Mouse (Mus musculus) intestine, embryonic 14.5 days (tissue): ENCODE measurements around the gene Rad23a. TPM values are rescaled to one million over a fixed set of nuclear protein-coding genes. Genes with fewer than 3 reads are reported as not detected.

ENCODE experiments used
- ATAC-seq: fragments of 200-750 bp; cut with Nextera tagmentation; replicated peaks from 2 replicates; pipeline ENCODE4 v1.8.0; 2017; ENCODE audit warnings: low read depth, moderate number of reproducible peaks, moderate TSS enrichment, moderate library complexity; ENCODE audit not compliant: low FRiP score, low TSS enrichment
- DNase-seq: peaks from one replicate; pipeline ENCODE4 v3.0.0-alpha.2; 2018; ENCODE audit warnings: low spot score
- H3K27ac ChIP-seq: fragments of 300-500 bp; sonication (generic); 2 replicates; pipeline ENCODE4 v1.5.1; 2014; ENCODE audit warnings: low read depth, mild to moderate bottlenecking, control low read depth
- H3K27me3 ChIP-seq: fragments of 300-500 bp; sonication (generic); replicated peaks from 2 replicates; pipeline ENCODE4 v1.6.1; 2014; ENCODE audit warnings: low read length, control low read depth; ENCODE audit not compliant: control insufficient read depth, insufficient read depth
- H3K36me3 ChIP-seq: fragments of 300-500 bp; sonication (generic); 2 replicates; pipeline ENCODE4 v1.6.1; 2014; ENCODE audit warnings: low read length, control low read depth; ENCODE audit not compliant: control insufficient read depth, insufficient read depth
- H3K4me1 ChIP-seq: fragments of 300-500 bp; sonication (generic); replicated peaks from 2 replicates; pipeline ENCODE4 v1.6.1; 2014; ENCODE audit warnings: low read length, control low read depth, mixed read lengths; ENCODE audit not compliant: control insufficient read depth, insufficient read depth
- H3K4me2 ChIP-seq: fragments of 300-500 bp; sonication (generic); 2 replicates; pipeline ENCODE4 v1.6.1; 2014; ENCODE audit warnings: low read length
- H3K4me3 ChIP-seq: fragments of 300-500 bp; sonication (generic); 2 replicates; pipeline ENCODE4 v1.5.1; 2014; ENCODE audit warnings: low read depth, low read length, control low read depth, mixed read lengths
- H3K9ac ChIP-seq: fragments of 300-500 bp; sonication (generic); 2 replicates; pipeline ENCODE4 v1.6.1; 2014; ENCODE audit warnings: mild to moderate bottlenecking, low read length
- H3K9me3 ChIP-seq: fragments of 300-500 bp; sonication (generic); 2 replicates; pipeline ENCODE4 v1.6.1; 2016; ENCODE audit warnings: low read length, control low read depth; ENCODE audit not compliant: control insufficient read depth
- WGBS: fragments of 180-500 bp; shearing (Covaris S2); extraction: QIAGEN DNeasy Blood & Tissue Kit; methylation state at CpG from one replicate; pipeline ENCODE4 v1.1.7; 2014; 5-methylcytosine and 5-hydroxymethylcytosine counted together
- polyA plus RNA-seq: library from polyadenylated mRNA; unstranded; fragments of >200 nt; fragmentation: Nextera tagmentation; extraction: Ambion mirVana; gene quantifications from 2 replicates; pipeline ENCODE4 v1.2.1, GENCODE M21; 2014

Rad23a gene
- polyA plus RNA-seq, 1 experiment from 2014 or later: 129 TPM

- H3K27ac ChIP-seq: peak overlapping the region; percentile 79; the same call in 1 of the 2 replicates
- peak overlapping the region; percentile 73 for H3K4me2 ChIP-seq
- peaks cover 33% of the 10 kb centered on the region for H3K4me1 ChIP-seq
- DNase-seq: peak; percentile 70
- H3K36me3 ChIP-seq: peaks cover 47% of the 10 kb centered on the region
- 12% methylated on average over 12 of the region's 12 CpGs for WGBS
- no peak for ATAC-seq
- H3K27me3 ChIP-seq: no peaks in the 10 kb centered on the region
- peak overlapping the region; percentile 99 for H3K4me3 ChIP-seq
- peak overlapping the region; percentile 99 for H3K9ac ChIP-seq
- no peaks in the 10 kb centered on the region for H3K9me3 ChIP-seq
These were observed 5.1 kb upstream of the Rad23a start for GRCm38 (mm10) chr8:84845355-84846093.

- H3K9ac ChIP-seq: peak overlapping the region; percentile 99; the same call in 1 of the 2 replicates
- peaks cover 34% of the 10 kb centered on the region for H3K4me1 ChIP-seq
- no peak for DNase-seq
- peak overlapping the region; percentile 99 for H3K4me3 ChIP-seq
- H3K9me3 ChIP-seq: no peaks in the 10 kb centered on the region
- 81% methylated on average over 9 of the region's 9 CpGs for WGBS
- H3K4me2 ChIP-seq: peak overlapping the region; percentile 73
- no peak overlapping the region for H3K27ac ChIP-seq
- H3K27me3 ChIP-seq: no peaks in the 10 kb centered on the region
- peaks cover 47% of the 10 kb centered on the region for H3K36me3 ChIP-seq
- no peak for ATAC-seq
These were observed 4.1 kb upstream of the Rad23a start for GRCm38 (mm10) chr8:84844397-84845070.

GRCm38 (mm10) chr8:84841514-84841913, 1.0 kb upstream of the Rad23a start:
- Histone ChIP-seq H3K27me3 (no peaks in the 10 kb centered on the region), H3K36me3 (peaks cover 70% of the 10 kb centered on the region), H3K4me2 (no peak overlapping the region), H3K27ac (no peak overlapping the region; the same call in 1 of the 2 replicates), H3K4me3 (no peak overlapping the region), H3K4me1 (peaks cover 30% of the 10 kb centered on the region), H3K9me3 (no peaks in the 10 kb centered on the region), H3K9ac (no peak overlapping the region)
- WGBS: 81% methylated on average over 1 of the region's 1 CpGs
- DNase-seq: no peak
- ATAC-seq: no peak

GRCm38 (mm10) chr8:84839875-84840247, 604 bp downstream of the Rad23a start:
- H3K9me3 ChIP-seq: no peaks in the 10 kb centered on the region
- peaks cover 78% of the 10 kb centered on the region for H3K36me3 ChIP-seq
- no peak for DNase-seq
- peak overlapping the region; percentile 90 for H3K4me3 ChIP-seq
- H3K4me2 ChIP-seq: peak overlapping the region; percentile 78
- H3K27ac ChIP-seq: peak overlapping the region; percentile 84
- 1% methylated on average over 7 of the region's 7 CpGs for WGBS
- peak overlapping the region; percentile 94 for H3K9ac ChIP-seq
- ATAC-seq: no peak
- H3K4me1 ChIP-seq: peaks cover 33% of the 10 kb centered on the region
- no peaks in the 10 kb centered on the region for H3K27me3 ChIP-seq

- Histone ChIP-seq H3K9me3 (no peaks in the 10 kb centered on the region), H3K4me3 (peak overlapping the region; percentile 90), H3K27ac (peak overlapping the region; percentile 84; the same call in 1 of the 2 replicates), H3K4me1 (peaks cover 33% of the 10 kb centered on the region), H3K4me2 (peak overlapping the region; percentile 78), H3K9ac (peak overlapping the region; percentile 94), H3K27me3 (no peaks in the 10 kb centered on the region), H3K36me3 (peaks cover 78% of the 10 kb centered on the region)
- WGBS: 94% methylated on average over 2 of the region's 2 CpGs
- DNase-seq: no peak
- ATAC-seq: no peak
These were observed 1.1 kb downstream of the Rad23a start for GRCm38 (mm10) chr8:84839411-84839810.

- Histone ChIP-seq H3K9me3 (no peaks in the 10 kb centered on the region), H3K36me3 (peaks cover 75% of the 10 kb centered on the region), H3K4me3 (no peak overlapping the region), H3K27me3 (no peaks in the 10 kb centered on the region), H3K4me2 (no peak overlapping the region), H3K27ac (no peak overlapping the region), H3K9ac (no peak overlapping the region), H3K4me1 (peaks cover 25% of the 10 kb centered on the region)
- ATAC-seq (no peak), DNase-seq (no peak)
- WGBS: 92% methylated on average over 5 of the region's 5 CpGs
These were observed 2.0 kb downstream of the Rad23a start for GRCm38 (mm10) chr8:84838513-84838912.

GRCm38 (mm10) chr8:84837912-84838470, 2.5 kb downstream of the Rad23a start:
- Histone ChIP-seq H3K9ac (no peak overlapping the region), H3K27me3 (no peaks in the 10 kb centered on the region), H3K4me3 (no peak overlapping the region), H3K27ac (no peak overlapping the region), H3K4me1 (peaks cover 25% of the 10 kb centered on the region), H3K4me2 (no peak overlapping the region), H3K9me3 (no peaks in the 10 kb centered on the region), H3K36me3 (peaks cover 70% of the 10 kb centered on the region)
- no peak for ATAC-seq
- 80% methylated on average over 15 of the region's 15 CpGs for WGBS
- no peak for DNase-seq

GRCm38 (mm10) chr8:84837149-84837911, 3.1 kb downstream of the Rad23a start:
- no peak overlapping the region for H3K4me3 ChIP-seq
- peaks cover 27% of the 10 kb centered on the region for H3K4me1 ChIP-seq
- 30% methylated on average over 8 of the region's 8 CpGs for WGBS
- DNase-seq (peak; percentile 50), ATAC-seq (no peak)
- peaks cover 63% of the 10 kb centered on the region for H3K36me3 ChIP-seq
- no peak overlapping the region for H3K27ac ChIP-seq
- H3K27me3 ChIP-seq: no peaks in the 10 kb centered on the region
- no peak overlapping the region for H3K4me2 ChIP-seq
- no peak overlapping the region for H3K9ac ChIP-seq
- no peaks in the 10 kb centered on the region for H3K9me3 ChIP-seq
